Mouse (Mus musculus) frontal cortex, postnatal 14 days (tissue): ENCODE measurements around the gene Skiv2l.
"Not testable (repeated sequence)": the region's sequence is repeated elsewhere in the genome, so short reads cannot be mapped to it uniquely, and the experiment has no call there.

ENCODE experiments used
- DNase-seq, 2 experiments: peaks; one replicate each; pipeline ENCODE4 v3.0.0; 2022; ENCODE audit warnings: low spot score in 2 of 2

The Skiv2l gene

GRCm38 (mm10) chr17:34874321-34874720 lies 24.3 kb upstream of the Skiv2l start:
- no peak for DNase-seq

DNA sequence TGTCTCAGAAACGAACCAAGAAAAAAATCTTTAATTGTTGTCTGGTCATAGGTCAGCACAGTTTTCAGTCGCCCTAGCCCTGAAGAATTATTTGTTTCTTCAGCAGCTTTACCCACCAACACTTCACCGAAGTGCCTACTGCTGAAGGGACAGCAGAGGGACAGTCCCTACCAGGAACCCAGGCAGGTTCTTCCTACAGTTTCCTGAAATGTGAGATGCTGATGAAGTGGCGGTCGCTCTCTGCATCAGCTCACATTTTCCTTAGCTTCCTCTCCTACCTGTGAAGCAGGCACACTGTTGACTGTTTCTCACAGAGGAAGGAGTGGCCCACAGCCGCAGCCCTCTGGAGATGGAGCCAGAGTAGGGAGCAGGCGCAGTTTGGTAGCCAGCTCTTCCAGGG lies 16.0 kb upstream of the Skiv2l start:
- no peak for DNase-seq

GRCm38 (mm10) chr17:34862416-34863081 lies 12.5 kb upstream of the Skiv2l start, which contains the start of gene Cfb:
TSS of gene Cfb (minus strand) at chr17:34862518.
- no peak for DNase-seq

- no peak for DNase-seq
Measured at GRCm38 (mm10) chr17:34861704-34862415, 11.8 kb upstream of the Skiv2l start.

DNA sequence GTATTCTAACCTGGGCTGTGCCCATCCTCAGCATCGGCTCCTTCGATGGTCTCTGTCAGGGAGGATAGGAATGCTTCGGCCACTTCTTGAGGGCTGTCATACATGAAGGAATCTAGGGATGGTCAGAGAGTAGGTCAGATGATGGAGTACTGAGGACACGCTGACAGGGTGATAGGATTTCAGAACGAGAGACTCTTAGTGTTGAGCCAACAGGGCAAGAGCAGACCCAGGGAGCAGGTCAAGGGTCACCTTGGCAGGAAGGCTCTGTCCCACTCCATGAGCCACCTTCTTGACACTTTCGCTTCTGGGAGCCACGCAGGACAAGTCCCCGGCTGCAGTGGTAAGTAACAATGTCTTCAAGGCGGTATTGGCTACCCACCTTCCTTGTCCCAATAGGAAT lies 10.5 kb upstream of the Skiv2l start:
- DNase-seq: no peak

DNA sequence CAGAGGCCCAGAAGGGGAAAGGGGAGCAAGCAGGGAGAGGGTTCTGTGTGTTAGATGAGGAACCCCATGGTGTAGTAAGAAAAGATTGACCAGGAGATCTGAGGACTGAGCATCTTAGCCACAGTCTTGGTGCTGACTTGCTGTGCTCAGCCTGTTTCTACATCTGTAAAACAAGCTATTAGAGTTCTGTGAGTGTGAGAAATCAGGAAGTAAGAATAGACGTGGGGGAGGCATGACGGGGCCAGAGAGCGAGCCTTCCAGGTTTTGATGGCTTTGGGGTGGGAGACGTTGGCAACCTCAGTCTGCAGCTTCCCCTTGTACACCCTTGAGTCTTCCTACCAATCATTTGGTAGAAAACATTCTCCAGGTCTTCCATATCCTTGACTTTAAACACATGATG lies 8.7 kb upstream of the Skiv2l start:
- no peak for DNase-seq

DNA sequence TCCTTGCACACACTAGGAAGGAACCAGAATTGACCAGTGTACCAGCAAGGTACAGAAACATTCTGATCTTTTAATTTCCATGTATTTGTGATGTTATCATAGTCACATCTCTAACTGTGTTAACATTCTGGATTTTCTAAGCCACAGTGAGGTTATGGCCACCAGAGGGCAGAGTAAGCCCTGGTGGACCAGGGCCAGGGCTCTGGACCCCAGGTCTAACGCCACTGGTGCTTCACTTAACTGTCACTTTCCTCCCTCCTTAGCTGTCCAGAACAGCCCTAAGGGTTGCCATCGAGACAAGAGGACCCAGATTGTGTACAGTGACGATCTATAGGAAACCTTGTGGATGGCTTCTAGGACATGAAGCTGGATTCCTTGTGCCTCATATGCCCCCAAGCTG lies 5.8 kb upstream of the Skiv2l start:
- no peak for DNase-seq

DNA sequence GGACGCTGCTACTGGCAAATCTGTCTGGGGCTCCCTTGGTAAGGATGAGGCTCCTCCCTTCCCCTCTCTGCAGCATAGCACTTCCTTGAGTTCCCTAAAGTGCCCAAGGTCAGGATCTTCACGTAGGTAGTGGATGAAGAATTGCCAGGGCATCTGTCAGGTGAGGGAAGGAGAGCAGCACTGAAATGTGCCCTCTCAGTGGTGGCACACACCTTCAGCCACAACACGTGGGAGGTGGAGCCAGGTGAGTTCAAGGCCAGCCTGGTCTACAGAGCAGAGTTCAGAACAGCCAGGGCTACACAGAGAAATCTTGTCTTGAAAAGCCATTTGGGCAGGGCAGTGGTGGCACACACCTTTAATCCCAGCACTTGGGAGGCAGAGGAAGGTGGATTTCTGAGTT lies 4.8 kb upstream of the Skiv2l start:
- DNase-seq: no peak

DNA sequence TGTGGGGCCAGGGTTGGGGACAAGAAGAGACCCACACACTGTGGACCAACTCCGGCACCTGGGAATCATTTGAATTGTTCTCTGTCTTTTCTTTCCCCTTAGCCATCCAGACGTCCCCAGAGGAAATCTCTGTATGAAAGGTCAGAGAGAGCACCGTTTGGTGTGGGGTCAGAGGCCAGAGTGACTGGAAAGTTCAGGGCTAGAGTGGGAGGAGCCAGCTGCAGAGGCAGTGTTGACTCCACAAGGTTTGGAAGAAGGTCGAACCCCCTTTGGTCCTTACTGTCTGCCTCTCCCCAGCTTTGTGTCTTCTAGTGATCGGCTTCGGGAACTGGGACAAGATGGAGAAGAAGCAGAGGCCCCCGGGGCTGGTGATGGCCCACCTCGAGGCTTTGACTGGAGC lies 3.5 kb upstream of the Skiv2l start:
- DNase-seq: no peak

GRCm38 (mm10) chr17:34850517-34851125 lies 611 bp upstream of the Skiv2l start:
- DNase-seq: no peak

DNA sequence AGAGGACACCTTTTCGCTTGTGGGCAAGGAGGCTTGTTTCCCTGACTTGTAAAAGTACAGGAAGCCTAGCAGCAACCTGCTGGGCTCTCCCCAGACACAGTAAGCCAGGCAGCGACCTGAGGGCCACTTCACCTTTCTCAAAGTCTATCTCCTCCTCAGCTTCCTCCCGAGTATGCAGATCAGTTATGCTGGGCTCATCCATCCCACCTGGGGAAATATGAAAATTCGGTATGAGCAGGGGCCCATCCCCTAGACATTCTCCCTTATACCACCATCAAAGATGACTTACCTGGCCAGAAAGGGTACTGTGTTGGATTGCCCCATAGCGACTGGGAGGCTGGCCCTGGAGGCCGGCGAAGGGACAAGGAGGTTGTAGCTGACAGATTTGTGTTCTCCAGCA lies 2.4 kb downstream of the Skiv2l start:
- no peak for DNase-seq

DNA sequence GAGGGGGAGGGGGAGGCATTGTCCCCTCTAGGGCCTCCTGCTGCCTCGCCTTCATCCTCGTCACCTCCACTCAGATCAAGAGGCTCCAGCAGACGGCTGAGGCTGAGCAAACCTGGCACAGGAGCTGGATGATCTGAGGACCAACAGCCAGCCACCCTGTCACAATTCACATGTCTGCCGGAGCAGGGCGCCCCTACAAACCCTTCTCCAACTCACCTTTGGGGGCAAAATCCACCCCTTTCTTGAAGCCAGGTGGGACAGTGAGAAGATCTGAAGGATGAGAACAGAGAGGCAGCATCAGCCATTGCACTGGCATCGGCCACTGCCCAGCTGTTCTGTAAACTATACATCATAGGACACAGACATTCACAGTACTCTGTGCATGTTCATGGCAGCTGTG lies 2.8 kb downstream of the Skiv2l start:
- DNase-seq: no peak

DNA sequence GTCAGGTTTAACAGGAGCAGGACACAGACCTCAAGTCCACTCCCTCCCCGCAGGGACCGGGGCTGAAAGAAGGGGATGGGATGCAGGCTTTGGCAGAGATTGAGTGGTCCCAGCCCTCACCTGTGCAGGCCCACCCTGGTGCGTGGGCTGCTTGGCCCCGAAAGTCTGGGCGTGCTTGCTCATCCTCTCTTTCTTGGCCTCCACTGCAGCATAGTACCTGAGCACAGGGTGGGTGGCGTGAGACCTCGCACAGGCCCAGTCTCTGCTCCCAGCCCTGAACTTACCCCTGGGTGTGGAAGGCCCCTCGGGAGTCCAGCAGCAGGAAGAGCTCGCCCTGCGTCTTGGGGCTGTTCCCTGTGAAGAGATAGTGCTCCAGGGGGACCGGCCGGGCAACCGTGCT lies 5.1 kb downstream of the Skiv2l start:
- DNase-seq: no peak

DNA sequence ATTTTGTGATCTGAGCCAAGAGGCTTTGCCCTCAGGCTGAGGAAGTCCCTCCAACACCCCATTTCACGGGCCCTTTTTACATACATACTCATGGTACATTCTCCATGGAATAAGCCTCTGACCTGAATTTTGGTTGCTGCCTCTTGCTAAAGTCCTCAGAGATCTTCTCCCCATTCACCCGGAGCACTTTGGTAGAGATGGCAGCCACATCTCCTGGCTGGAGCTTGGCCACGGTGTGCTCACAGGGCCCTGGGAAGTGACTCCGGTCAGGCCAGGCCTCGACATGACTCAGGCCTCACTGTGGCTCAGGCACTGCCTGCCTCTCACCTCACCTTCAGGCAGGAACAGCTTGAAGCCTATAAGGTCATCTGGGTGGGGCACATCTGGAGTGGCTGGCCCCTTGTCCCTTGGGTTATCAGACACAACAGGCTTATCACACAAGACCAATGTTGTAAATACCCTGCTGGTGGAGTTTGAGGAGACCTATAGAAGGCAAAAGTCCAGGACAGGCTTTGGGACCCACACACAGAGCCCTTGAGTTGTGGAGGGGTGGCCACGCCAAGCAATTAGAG lies 9.2 kb downstream of the Skiv2l start:
- no peak for DNase-seq

DNA sequence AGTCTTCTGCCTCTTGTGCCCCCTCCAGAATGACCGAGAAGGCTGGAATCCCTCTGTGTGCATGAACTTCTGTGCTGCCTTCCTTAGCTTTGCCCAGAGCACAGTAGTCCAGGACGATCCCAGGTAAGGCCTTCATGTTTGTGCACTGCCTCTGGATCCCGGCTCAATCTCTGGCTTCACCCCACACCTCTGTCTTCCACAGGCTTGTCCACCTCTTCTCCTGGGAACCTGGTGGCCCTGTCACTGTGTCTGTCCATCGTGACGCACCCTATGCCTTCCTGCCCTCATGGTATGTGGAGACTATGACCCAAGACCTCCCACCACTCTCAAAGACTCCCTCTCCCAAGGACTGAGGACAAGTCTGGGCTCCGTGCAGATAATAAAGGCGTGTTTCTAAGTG lies 11.2 kb downstream of the Skiv2l start:
- DNase-seq: no peak

DNA sequence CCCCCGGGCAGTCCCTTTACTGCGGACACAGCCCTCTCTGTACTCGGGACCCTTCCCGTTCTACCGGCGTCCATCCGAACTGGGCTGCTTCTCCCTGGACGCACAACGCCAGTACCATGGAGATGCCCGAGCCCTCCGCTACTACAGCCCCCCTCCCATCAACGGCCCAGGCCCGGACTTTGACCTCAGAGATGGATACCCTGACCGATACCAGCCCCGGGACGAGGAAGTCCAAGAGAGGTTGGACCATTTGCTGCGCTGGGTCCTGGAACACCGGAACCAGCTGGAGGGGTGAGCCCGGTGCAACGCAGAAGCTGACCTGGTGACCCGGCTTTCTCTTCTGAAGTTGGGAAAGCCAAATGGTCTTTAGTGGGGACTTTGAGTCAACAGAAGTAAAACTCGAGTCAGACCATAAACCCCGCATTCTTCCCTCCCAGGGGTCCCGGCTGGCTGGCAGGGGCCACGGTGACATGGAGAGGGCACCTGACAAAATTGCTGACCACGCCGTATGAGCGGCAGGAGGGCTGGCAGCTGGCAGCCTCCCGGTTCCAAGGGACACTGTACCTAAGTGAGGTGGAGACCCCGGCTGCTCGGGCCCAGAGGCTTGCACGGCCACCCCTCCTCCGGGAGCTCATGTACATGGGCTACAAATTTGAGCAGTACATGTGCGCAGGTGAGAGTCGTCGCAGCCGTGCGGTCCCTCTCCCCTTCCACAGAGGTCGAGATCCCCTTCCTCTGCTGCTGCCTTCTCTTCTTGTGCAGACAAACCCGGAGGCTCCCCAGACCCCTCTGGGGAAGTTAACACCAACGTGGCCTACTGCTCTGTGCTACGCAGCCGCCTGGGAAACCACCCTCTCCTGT lies 12.3 kb downstream of the Skiv2l start:
- DNase-seq: no peak

- DNase-seq: peak; percentile 96
Measured at GRCm38 (mm10) chr17:34836856-34837221, 13.2 kb downstream of the Skiv2l start, which contains the start of the genes Stk19 and Dxo. TSS of gene Stk19 (minus strand) at chr17:34836945. TSS of gene Dxo (plus strand) at chr17:34837019.

DNA sequence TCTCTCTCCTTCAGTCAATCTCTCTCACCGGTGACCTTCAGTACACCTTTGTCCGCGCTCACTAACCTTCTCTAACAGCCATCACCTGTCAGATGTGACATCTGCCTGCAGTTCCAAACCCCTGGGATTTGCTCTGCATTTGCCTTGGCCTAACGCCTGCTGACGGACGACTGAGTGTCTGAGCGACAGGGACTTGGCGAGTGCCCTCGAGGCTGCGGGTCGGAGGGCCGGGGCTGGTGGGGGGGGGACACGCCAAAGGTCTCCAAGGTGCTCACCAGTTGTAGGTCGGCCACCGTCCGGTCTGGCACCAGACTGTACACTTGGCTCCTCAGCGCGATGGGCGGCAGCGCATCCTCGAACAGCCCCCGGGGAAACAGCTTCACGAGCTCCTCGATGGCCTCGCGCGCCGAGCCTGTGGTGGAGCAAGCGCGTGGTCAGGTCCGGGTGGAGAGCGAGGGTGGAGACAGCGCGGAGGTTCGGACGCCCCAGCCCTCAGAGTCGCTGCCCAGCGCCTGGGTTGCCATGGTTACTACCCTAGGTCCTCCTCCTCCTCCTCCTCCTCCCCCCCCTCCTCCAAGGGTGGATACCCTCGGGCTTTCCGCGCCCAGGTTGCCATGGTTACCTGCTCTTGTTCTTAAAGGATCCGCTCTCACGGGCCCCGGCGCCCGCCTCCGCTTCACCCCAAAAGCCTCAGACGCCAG lies 13.7 kb downstream of the Skiv2l start:
- DNase-seq: no peak

DNA sequence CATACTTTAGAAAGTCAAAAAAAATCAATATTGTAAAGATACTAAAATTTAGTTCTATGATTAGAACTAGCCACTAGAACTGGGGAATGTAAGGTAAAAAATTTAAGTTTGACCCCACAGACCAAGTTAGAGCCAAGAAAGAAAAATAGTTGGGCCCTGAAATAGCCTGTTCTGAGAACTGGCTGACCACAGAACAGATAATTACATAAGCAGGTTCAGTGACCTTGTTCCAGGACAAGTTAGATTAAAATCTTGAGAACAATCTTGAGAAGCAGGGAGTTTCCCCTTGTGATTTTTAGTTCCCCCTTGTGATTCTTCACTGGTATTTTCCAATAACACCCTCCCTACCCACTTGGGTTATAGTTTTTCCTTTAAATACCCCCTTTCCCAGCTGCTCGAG lies 19.2 kb downstream of the Skiv2l start:
- not testable (repeated sequence) for DNase-seq

- no peak for DNase-seq
Measured at GRCm38 (mm10) chr17:34814818-34815370, 35.1 kb downstream of the Skiv2l start.

GRCm38 (mm10) chr17:34813747-34814146 lies 36.3 kb downstream of the Skiv2l start:
- DNase-seq: not testable (repeated sequence)
